Mouse (Mus musculus) olfactory bulb, adult 2 months (tissue): ENCODE results near the gene Wdr78. TPM values are rescaled to one million over a fixed set of nuclear protein-coding genes. Genes with fewer than 3 reads are reported as not detected.

Source experiments
- H3K27ac ChIP-seq: fragments of 200-500 bp; 2 replicates; pipeline ENCODE4 v1.5.1; 2012; ENCODE audit warnings: low read depth, low read length; ENCODE audit not compliant: insufficient read depth
- H3K4me1 ChIP-seq: fragments of 200-500 bp; 2 replicates; pipeline ENCODE4 v1.6.1; 2012; ENCODE audit warnings: low read length; ENCODE audit not compliant: control insufficient read depth, insufficient read depth
- H3K4me3 ChIP-seq: fragments of 200-500 bp; 2 replicates; pipeline ENCODE4 v1.5.1; 2012; ENCODE audit warnings: mild to moderate bottlenecking, low read depth, low read length, moderate library complexity; ENCODE audit not compliant: insufficient read depth
- CTCF ChIP-seq: fragments of 200-500 bp; IDR thresholded peaks from 2 replicates; pipeline ENCODE4 v1.5.1; 2012; ENCODE audit warnings: low read depth, mild to moderate bottlenecking, low read length, moderate library complexity; ENCODE audit not compliant: insufficient read depth
- POLR2A ChIP-seq: fragments of 200-500 bp; IDR thresholded peaks from 2 replicates; pipeline ENCODE4 v1.6.1; 2012; ENCODE audit warnings: mild to moderate bottlenecking, low read depth, low read length, moderate library complexity; ENCODE audit not compliant: insufficient read depth
- WGBS: fragments of 180-500 bp; shearing (Covaris S2); methylation state at CpG from one replicate; pipeline ENCODE4 v1.1.7; 2018; 5-methylcytosine and 5-hydroxymethylcytosine counted together
- polyA plus RNA-seq: library from polyadenylated mRNA; stranded (reverse); fragments of >200 nt; gene quantifications from 2 replicates; pipeline ENCODE4 v1.2.4, GENCODE M21; 2012; ENCODE audit warnings: low replicate concordance; ENCODE audit not compliant: missing spikeins, insufficient read depth, insufficient read length

Wdr78 gene
- polyA plus RNA-seq, 1 experiment, result not detected

- Histone ChIP-seq H3K4me3 (no peak overlapping the region), H3K27ac (no peak overlapping the region), H3K4me1 (no peaks in the 10 kb centered on the region)
- WGBS, result 84% methylated on average over 13 of the region's 13 CpGs
- TF ChIP-seq POLR2A (no peak), CTCF (no peak)
Measured at GRCm38 (mm10) chr4:103028177-103029088, 85.9 kb downstream of the Wdr78 start.

- no peaks in the 10 kb centered on the region for H3K4me1 ChIP-seq
- H3K27ac ChIP-seq, result no peak overlapping the region
- TF ChIP-seq POLR2A (no peak), CTCF (no peak)
- H3K4me3 ChIP-seq, result no peak overlapping the region
- 92% methylated on average over 7 of the region's 7 CpGs for WGBS
Measured at GRCm38 (mm10) chr4:103027745-103028144, 86.6 kb downstream of the Wdr78 start.

GRCm38 (mm10) chr4:103026621-103027020 lies 87.7 kb downstream of the Wdr78 start, which contains the start of gene Insl5:
Gene Insl5, minus strand, starts transcription at chr4:103026842.
- TF ChIP-seq POLR2A, result no peak
- TF ChIP-seq CTCF, result no peak
- Histone ChIP-seq H3K4me3 (no peak within 1 kb of the TSS), H3K27ac (no peak within 1 kb of the TSS), H3K4me1 (no peaks in the 10 kb centered on the region)
- WGBS, result 95% methylated on average over 4 of the region's 4 CpGs

- 33% methylated on average over 4 of the region's 4 CpGs for WGBS
- H3K4me3 ChIP-seq, result no peak overlapping the region
Measured at GRCm38 (mm10) chr4:103013490-103013889, 100.9 kb downstream of the Wdr78 start.

GRCm38 (mm10) chr4:103011823-103012222 lies 102.5 kb downstream of the Wdr78 start:
- WGBS, result 26% methylated on average over 7 of the region's 7 CpGs
- TF ChIP-seq CTCF (no peak), POLR2A (no peak)
- Histone ChIP-seq H3K27ac (no peak overlapping the region), H3K4me3 (no peak overlapping the region), H3K4me1 (peaks cover 2% of the 10 kb centered on the region; the same call in 1 of the 2 replicates)

More at GRCm38 (mm10) chr4:103013490-103013889, 100.9 kb downstream of the Wdr78 start:
- no peak overlapping the region for H3K27ac ChIP-seq
- H3K4me1 ChIP-seq, result peaks cover 2% of the 10 kb centered on the region; the same call in 1 of the 2 replicates
- no peak for TF ChIP-seq CTCF
- no peak for TF ChIP-seq POLR2A

- Histone ChIP-seq H3K4me1 (peaks cover 2% of the 10 kb centered on the region; the same call in 1 of the 2 replicates), H3K4me3 (no peak overlapping the region), H3K27ac (no peak overlapping the region)
- TF ChIP-seq CTCF (no peak), POLR2A (no peak)
- WGBS, result 91% methylated on average over 4 of the region's 4 CpGs
Measured at GRCm38 (mm10) chr4:103010734-103011133, 103.6 kb downstream of the Wdr78 start.

GRCm38 (mm10) chr4:103006943-103007418 lies 107.4 kb downstream of the Wdr78 start:
- TF ChIP-seq POLR2A (no peak), CTCF (no peak)
- WGBS, result 23% methylated on average over 4 of the region's 4 CpGs
- no peaks in the 10 kb centered on the region; the same call in 1 of the 2 replicates for H3K4me1 ChIP-seq
- H3K27ac ChIP-seq, result no peak overlapping the region
- H3K4me3 ChIP-seq, result no peak overlapping the region

- no peak overlapping the region for H3K27ac ChIP-seq
- no peaks in the 10 kb centered on the region for H3K4me1 ChIP-seq
- H3K4me3 ChIP-seq, result no peak overlapping the region
- TF ChIP-seq POLR2A (no peak), CTCF (no peak)
- WGBS, result 77% methylated on average over 5 of the region's 5 CpGs
Measured at GRCm38 (mm10) chr4:103006266-103006665, 108.1 kb downstream of the Wdr78 start.

GRCm38 (mm10) chr4:103005190-103005945 lies 109.0 kb downstream of the Wdr78 start:
- H3K4me1 ChIP-seq, result no peaks in the 10 kb centered on the region
- 77% methylated on average over 15 of the region's 15 CpGs for WGBS

More at GRCm38 (mm10) chr4:103005190-103005945, 109.0 kb downstream of the Wdr78 start:
- Histone ChIP-seq H3K4me3 (no peak overlapping the region), H3K27ac (no peak overlapping the region)
- TF ChIP-seq POLR2A (no peak), CTCF (no peak)
